Mouse (Mus musculus): ENCODE results near the gene Gba2.

The Gba2 gene

GRCm38 (mm10) chr4:43581381-43581780 is 2.7 kb upstream of the Gba2 start:
- DNase-seq (ENCODE audit: low spot score) = no peak

GRCm38 (mm10) chr4:43580721-43581120 is 2.0 kb upstream of the Gba2 start:
- DNase-seq (ENCODE audit: low spot score) = no peak

GRCm38 (mm10) chr4:43579731-43580130 is 1.1 kb upstream of the Gba2 start:
- no peak for DNase-seq (ENCODE audit: low spot score)

GRCm38 (mm10) chr4:43579256-43579655 is 583 bp upstream of the Gba2 start:
- no peak for DNase-seq (ENCODE audit: low spot score)

GRCm38 (mm10) chr4:43577237-43577881 is 1.3 kb downstream of the Gba2 start:
- DNase-seq (ENCODE audit: low spot score) = no peak

GRCm38 (mm10) chr4:43575356-43575755 is 3.3 kb downstream of the Gba2 start:
- no peak for DNase-seq (ENCODE audit: low spot score)

GRCm38 (mm10) chr4:43573561-43573960 is 5.1 kb downstream of the Gba2 start:
- no peak for DNase-seq (ENCODE audit: low spot score)

GRCm38 (mm10) chr4:43571395-43572045 is 7.2 kb downstream of the Gba2 start:
- no peak for DNase-seq (ENCODE audit: low spot score)

GRCm38 (mm10) chr4:43567140-43567539 is 11.5 kb downstream of the Gba2 start:
- no peak for DNase-seq (ENCODE audit: low spot score)

- peak; percentile 38 for DNase-seq (ENCODE audit: low spot score)
These were observed 14.4 kb downstream of the Gba2 start for GRCm38 (mm10) chr4:43564231-43564630.

- no peak for DNase-seq (ENCODE audit: low spot score)
These were observed 15.1 kb downstream of the Gba2 start for GRCm38 (mm10) chr4:43563601-43563875.

GRCm38 (mm10) chr4:43562769-43563600 is 15.7 kb downstream of the Gba2 start:
- DNase-seq (ENCODE audit: low spot score) = peak; percentile 30

- DNase-seq (ENCODE audit: low spot score) = peak; percentile 95
These were observed 16.5 kb downstream of the Gba2 start, which contains the start of the genes Creb3 and Tln1 for GRCm38 (mm10) chr4:43561997-43562768. Gene Creb3 (plus strand): TSS chr4:43562332. Gene Tln1 (minus strand): TSS chr4:43562691.

GRCm38 (mm10) chr4:43561436-43561996 is 17.2 kb downstream of the Gba2 start:
- DNase-seq (ENCODE audit: low spot score) = no peak

- DNase-seq (ENCODE audit: low spot score) = no peak
These were observed 17.7 kb downstream of the Gba2 start for GRCm38 (mm10) chr4:43560976-43561375.

- DNase-seq (ENCODE audit: low spot score) = peak; percentile 20
These were observed 18.4 kb downstream of the Gba2 start for GRCm38 (mm10) chr4:43560243-43560611.

- DNase-seq (ENCODE audit: low spot score) = no peak
These were observed 19.0 kb downstream of the Gba2 start for GRCm38 (mm10) chr4:43559519-43560242.

- DNase-seq (ENCODE audit: low spot score) = peak; percentile 41
These were observed 19.9 kb downstream of the Gba2 start for GRCm38 (mm10) chr4:43558631-43559356.

GRCm38 (mm10) chr4:43558028-43558630 is 20.5 kb downstream of the Gba2 start:
- DNase-seq (ENCODE audit: low spot score) = peak; percentile 16

GRCm38 (mm10) chr4:43555926-43556325 is 22.7 kb downstream of the Gba2 start:
- DNase-seq (ENCODE audit: low spot score) = no peak
